Mouse (Mus musculus): ENCODE measurements around the gene Astl.

- TF ChIP-seq CTCF (IDR thresholded peaks at IDR 0.05) (no peak), POLR2A (IDR thresholded peaks at IDR 0.05; ENCODE audit: insufficient read depth, low read depth, low read length) (no peak), EP300 (IDR thresholded peaks at IDR 0.05; ENCODE audit: insufficient read depth, low read depth, low read length) (no peak)
Observed at GRCm38 (mm10) chr2:127338833-127339232, 394 bp downstream of the Astl start.

All from heart, adult 2 months (tissue).